Mouse (Mus musculus) liver, embryonic 15.5 days (tissue): Measurements from ENCODE around the gene Pde6b. TPM values are rescaled to one million over a fixed set of nuclear protein-coding genes. Genes with fewer than 3 reads are reported as not detected.
A peak's percentile ranks its signal among the peaks of the same experiment; 100 is the strongest.

Experiments
- ATAC-seq: fragments of 200-750 bp; cut with Nextera tagmentation; 2 replicates; pipeline ENCODE4 v1.8.0; 2017; ENCODE audit warnings: moderate number of reproducible peaks, mild to moderate bottlenecking, moderate library complexity; ENCODE audit not compliant: insufficient read depth
- H3K27ac ChIP-seq: fragments of 300-500 bp; sonication (generic); replicated peaks from 2 replicates; pipeline ENCODE4 v1.5.1; 2015; ENCODE audit warnings: mild to moderate bottlenecking, inconsistent platforms
- H3K27me3 ChIP-seq: fragments of 300-500 bp; sonication (generic); 2 replicates; pipeline ENCODE4 v1.6.1; 2015; ENCODE audit warnings: mild to moderate bottlenecking, inconsistent platforms
- H3K36me3 ChIP-seq: fragments of 300-500 bp; sonication (generic); replicated peaks from 2 replicates; pipeline ENCODE4 v1.6.1; 2015; ENCODE audit warnings: moderate library complexity, mild to moderate bottlenecking, inconsistent platforms
- H3K4me1 ChIP-seq: fragments of 300-500 bp; sonication (generic); replicated peaks from 2 replicates; pipeline ENCODE4 v1.6.1; 2015; ENCODE audit warnings: inconsistent platforms
- H3K4me2 ChIP-seq: fragments of 300-500 bp; sonication (generic); 2 replicates; pipeline ENCODE4 v1.6.1; 2015; ENCODE audit warnings: moderate library complexity, mild to moderate bottlenecking, inconsistent platforms
- H3K4me3 ChIP-seq: fragments of 300-500 bp; sonication (generic); replicated peaks from 2 replicates; pipeline ENCODE4 v1.5.1; 2015; ENCODE audit warnings: mild to moderate bottlenecking, inconsistent platforms
- H3K9ac ChIP-seq: fragments of 300-500 bp; sonication (generic); 2 replicates; pipeline ENCODE4 v1.6.1; 2015; ENCODE audit warnings: moderate library complexity, mild to moderate bottlenecking, inconsistent platforms
- H3K9me3 ChIP-seq: fragments of 300-500 bp; sonication (generic); replicated peaks from 2 replicates; pipeline ENCODE4 v1.6.1; 2016; ENCODE audit warnings: inconsistent platforms
- WGBS: fragments of 180-500 bp; shearing (Covaris S2); methylation state at CpG from one replicate; pipeline ENCODE4 v1.1.7; 2015; ENCODE audit warnings: mixed read lengths; ENCODE audit not compliant: insufficient replicate concordance; 5-methylcytosine and 5-hydroxymethylcytosine counted together
- polyA plus RNA-seq: library from polyadenylated mRNA; unstranded; fragments of >200 nt; fragmentation: Nextera tagmentation; extraction: Ambion mirVana; gene quantifications from 2 replicates; pipeline ENCODE4 v1.2.1, GENCODE M21; 2015

Gene Pde6b
- polyA plus RNA-seq, 1 experiment from 2014 or later = not detected

GRCm38 (mm10) chr5:108403453-108403852 is 15.3 kb downstream of the Pde6b start:
- no peak overlapping the region for H3K4me3 ChIP-seq
- H3K27ac ChIP-seq = no peak overlapping the region
- H3K36me3 ChIP-seq = no peaks in the 10 kb centered on the region
- H3K4me1 ChIP-seq = no peaks in the 10 kb centered on the region
- 43% methylated on average over 4 of the region's 4 CpGs for WGBS
- no peak for ATAC-seq
- H3K4me2 ChIP-seq = no peak overlapping the region
- no peak overlapping the region for H3K9ac ChIP-seq
- no peaks in the 10 kb centered on the region for H3K27me3 ChIP-seq
- no peaks in the 10 kb centered on the region for H3K9me3 ChIP-seq

DNA sequence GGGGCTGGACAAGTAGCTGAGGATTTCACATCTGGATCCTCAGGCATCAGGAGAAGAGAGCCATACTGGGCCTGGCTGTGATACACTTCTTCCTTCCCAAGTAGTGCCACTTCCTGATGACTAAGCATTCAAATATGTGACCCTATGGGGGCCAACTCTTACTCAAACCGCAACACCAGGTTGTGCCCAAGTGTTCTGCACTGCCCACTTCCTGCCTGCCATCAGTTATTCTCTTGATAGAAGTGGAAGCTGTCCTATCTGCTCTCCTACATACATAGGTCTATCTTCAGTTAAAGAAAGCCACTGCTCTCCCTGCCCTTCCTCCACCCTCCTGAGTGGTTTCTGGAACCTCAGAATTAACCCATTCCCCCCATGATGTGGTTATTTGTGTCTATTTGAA is 17.3 kb downstream of the Pde6b start:
- H3K4me2 ChIP-seq = no peak overlapping the region
- H3K4me1 ChIP-seq = no peaks in the 10 kb centered on the region
- 10% methylated on average over 1 of the region's 1 CpGs for WGBS
- no peak overlapping the region for H3K4me3 ChIP-seq
- H3K36me3 ChIP-seq = no peaks in the 10 kb centered on the region
- no peak overlapping the region for H3K9ac ChIP-seq
- H3K9me3 ChIP-seq = no peaks in the 10 kb centered on the region
- H3K27me3 ChIP-seq = no peaks in the 10 kb centered on the region
- peak; percentile 37; the same call in 1 of the 2 replicates for ATAC-seq
- H3K27ac ChIP-seq = no peak overlapping the region

DNA sequence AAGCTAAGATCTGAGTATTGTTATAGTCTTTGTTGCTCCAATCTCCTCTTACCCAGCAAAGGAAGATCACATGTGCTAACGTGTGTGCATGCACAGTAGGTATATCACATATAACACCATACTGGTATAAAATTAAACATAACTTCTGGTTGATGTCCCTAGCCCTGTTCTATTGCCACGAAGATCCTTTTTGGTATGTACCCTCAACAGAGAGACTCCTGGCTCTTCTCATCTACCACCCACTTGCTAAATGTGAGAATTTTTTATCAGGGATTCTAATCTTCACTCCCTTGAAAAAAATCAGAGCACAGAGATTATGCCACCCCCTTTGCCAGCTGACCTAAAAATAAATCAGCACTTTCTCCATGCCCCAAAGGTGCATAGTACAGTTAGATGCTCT is 18.8 kb downstream of the Pde6b start:
- H3K36me3 ChIP-seq = no peaks in the 10 kb centered on the region
- H3K4me2 ChIP-seq = no peak overlapping the region
- no peak for ATAC-seq
- no peaks in the 10 kb centered on the region for H3K27me3 ChIP-seq
- no peak overlapping the region for H3K27ac ChIP-seq
- H3K9ac ChIP-seq = no peak overlapping the region
- WGBS = 59% methylated on average over 2 of the region's 2 CpGs
- H3K4me1 ChIP-seq = no peaks in the 10 kb centered on the region
- no peak overlapping the region for H3K4me3 ChIP-seq
- H3K9me3 ChIP-seq = no peaks in the 10 kb centered on the region

GRCm38 (mm10) chr5:108414711-108415110 is 26.5 kb downstream of the Pde6b start:
- no peak overlapping the region for H3K27ac ChIP-seq
- H3K4me2 ChIP-seq = no peak overlapping the region
- WGBS = 31% methylated on average over 2 of the region's 2 CpGs
- H3K27me3 ChIP-seq = no peaks in the 10 kb centered on the region
- ATAC-seq = no peak
- no peaks in the 10 kb centered on the region for H3K9me3 ChIP-seq
- no peaks in the 10 kb centered on the region for H3K36me3 ChIP-seq
- no peak overlapping the region for H3K9ac ChIP-seq
- no peak overlapping the region for H3K4me3 ChIP-seq
- no peaks in the 10 kb centered on the region for H3K4me1 ChIP-seq

DNA sequence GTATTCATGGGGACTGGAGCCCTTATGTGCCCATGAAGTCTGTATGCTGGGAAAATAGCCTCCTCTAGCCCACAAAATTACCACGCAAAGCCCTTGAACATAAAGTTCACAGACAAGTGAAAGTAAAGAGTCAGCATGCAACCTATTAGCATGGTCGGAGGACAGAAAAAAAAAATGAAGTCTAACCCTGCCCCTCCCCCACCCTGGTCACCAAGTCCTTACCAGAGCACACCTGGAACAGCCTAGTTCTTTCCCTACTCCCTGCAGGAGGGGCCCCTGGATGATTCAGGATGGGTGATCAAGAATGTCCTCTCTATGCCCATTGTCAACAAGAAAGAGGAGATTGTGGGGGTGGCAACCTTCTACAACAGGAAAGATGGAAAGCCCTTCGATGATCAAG is 34.5 kb downstream of the Pde6b start:
- Histone ChIP-seq H3K9ac (no peak overlapping the region), H3K9me3 (no peaks in the 10 kb centered on the region), H3K4me2 (no peak overlapping the region), H3K27ac (no peak overlapping the region), H3K4me1 (0 out of 2 replicates have a peak, but pooled peaks cover 3% of the 10 kb centered on the region), H3K36me3 (no peaks in the 10 kb centered on the region), H3K4me3 (no peak overlapping the region), H3K27me3 (no peaks in the 10 kb centered on the region)
- ATAC-seq = no peak
- WGBS = 61% methylated on average over 3 of the region's 3 CpGs

GRCm38 (mm10) chr5:108423427-108423826 is 35.2 kb downstream of the Pde6b start:
- Histone ChIP-seq H3K27me3 (no peaks in the 10 kb centered on the region), H3K9ac (no peak overlapping the region), H3K9me3 (no peaks in the 10 kb centered on the region), H3K4me1 (0 out of 2 replicates have a peak, but pooled peaks cover 3% of the 10 kb centered on the region), H3K4me2 (no peak overlapping the region), H3K36me3 (no peaks in the 10 kb centered on the region), H3K27ac (no peak overlapping the region), H3K4me3 (no peak overlapping the region)
- WGBS = 57% methylated on average over 2 of the region's 2 CpGs
- no peak for ATAC-seq

- no peaks in the 10 kb centered on the region for H3K9me3 ChIP-seq
- H3K4me2 ChIP-seq = no peak overlapping the region
- ATAC-seq = peak; percentile 47
- no peaks in the 10 kb centered on the region for H3K27me3 ChIP-seq
- peaks cover 30% of the 10 kb centered on the region for H3K36me3 ChIP-seq
- H3K9ac ChIP-seq = no peak overlapping the region
- H3K4me1 ChIP-seq = peaks cover 6% of the 10 kb centered on the region; the same call in 1 of the 2 replicates
- 52% methylated on average over 1 of the region's 1 CpGs for WGBS
- no peak overlapping the region for H3K4me3 ChIP-seq
- H3K27ac ChIP-seq = no peak overlapping the region
These were observed 39.0 kb downstream of the Pde6b start for GRCm38 (mm10) chr5:108427186-108427585.

DNA sequence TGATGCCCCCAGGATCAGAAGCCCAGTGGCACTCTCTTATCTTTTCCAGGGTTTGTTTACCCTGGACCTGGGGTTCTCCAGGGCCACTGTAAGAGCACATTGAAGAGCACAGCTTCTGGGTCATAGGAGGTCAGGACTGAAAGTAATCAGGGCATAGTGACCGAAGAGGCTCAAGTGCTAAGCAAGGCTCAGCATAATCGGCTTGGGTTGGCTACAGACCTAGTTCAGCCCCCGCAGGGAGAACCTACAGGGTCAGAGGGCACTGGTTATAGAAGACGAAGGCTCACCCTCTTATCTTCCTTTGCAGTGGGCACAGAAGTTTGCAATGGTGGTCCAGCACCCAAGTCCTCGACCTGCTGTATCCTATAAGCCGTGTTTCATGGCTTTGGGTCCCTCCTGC is 43.0 kb downstream of the Pde6b start:
- peaks cover 3% of the 10 kb centered on the region; the same call in 1 of the 2 replicates for H3K27me3 ChIP-seq
- H3K9me3 ChIP-seq = no peaks in the 10 kb centered on the region
- H3K27ac ChIP-seq = no peak overlapping the region
- peaks cover 23% of the 10 kb centered on the region for H3K4me1 ChIP-seq
- no peak for ATAC-seq
- H3K36me3 ChIP-seq = peaks cover 36% of the 10 kb centered on the region
- H3K4me2 ChIP-seq = no peak overlapping the region
- no peak overlapping the region for H3K4me3 ChIP-seq
- no peak overlapping the region for H3K9ac ChIP-seq
- 72% methylated on average over 6 of the region's 6 CpGs for WGBS

DNA sequence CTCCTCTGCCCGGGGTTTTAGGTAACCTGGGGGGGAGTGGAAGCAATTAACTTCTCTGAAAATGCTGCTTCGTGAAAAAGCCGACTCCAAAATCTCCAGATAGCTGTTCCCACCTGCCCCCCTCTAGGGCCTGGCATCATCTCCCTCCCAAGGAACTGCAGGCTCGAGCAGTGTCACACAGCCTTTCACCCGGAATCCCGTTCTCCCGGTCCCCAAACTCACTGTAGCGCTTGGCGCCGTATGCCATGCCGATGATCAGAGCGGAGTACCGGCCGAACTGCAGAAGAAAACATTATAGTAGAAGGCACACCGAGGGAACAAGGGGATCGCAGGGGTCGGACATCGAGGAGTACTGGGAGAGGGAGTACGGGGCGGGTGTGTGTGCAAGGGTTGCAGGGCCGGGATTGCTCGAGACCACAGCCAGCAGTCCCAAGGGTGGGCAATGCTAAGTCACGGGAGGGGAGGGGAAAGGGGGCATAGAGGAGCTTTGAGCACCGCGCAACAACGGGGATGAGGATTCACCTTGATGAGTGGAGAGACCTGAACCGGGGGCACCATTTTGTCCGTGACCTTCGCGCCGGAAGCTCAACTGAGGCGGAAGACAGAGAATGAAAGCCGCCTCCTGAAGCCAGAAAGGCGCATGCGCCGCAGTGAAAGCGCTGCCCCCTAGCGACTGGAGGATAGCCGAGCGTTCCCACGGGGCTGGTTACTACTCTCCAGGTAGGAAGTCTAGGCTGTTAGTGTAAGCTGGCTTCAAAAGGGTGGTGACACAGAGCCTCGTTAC is 45.8 kb downstream of the Pde6b start, which contains the start of gene Atp5k:
TSS of gene Atp5k (minus strand) at position 645 of the 784 bp plus-strand sequence.
- peak within 1 kb of the TSS; percentile 90 for H3K4me3 ChIP-seq
- peak; percentile 87 for ATAC-seq
- H3K4me1 ChIP-seq = peaks cover 23% of the 10 kb centered on the region
- H3K36me3 ChIP-seq = peaks cover 34% of the 10 kb centered on the region
- peak within 1 kb of the TSS; percentile 85 for H3K4me2 ChIP-seq
- H3K27ac ChIP-seq = peak within 1 kb of the TSS; percentile 56; the same call in 1 of the 2 replicates
- peaks cover 5% of the 10 kb centered on the region; the same call in 1 of the 2 replicates for H3K27me3 ChIP-seq
- H3K9ac ChIP-seq = peak within 1 kb of the TSS; percentile 86
- WGBS = under 1% methylated on average over 42 of the region's 42 CpGs
- no peaks in the 10 kb centered on the region for H3K9me3 ChIP-seq

DNA sequence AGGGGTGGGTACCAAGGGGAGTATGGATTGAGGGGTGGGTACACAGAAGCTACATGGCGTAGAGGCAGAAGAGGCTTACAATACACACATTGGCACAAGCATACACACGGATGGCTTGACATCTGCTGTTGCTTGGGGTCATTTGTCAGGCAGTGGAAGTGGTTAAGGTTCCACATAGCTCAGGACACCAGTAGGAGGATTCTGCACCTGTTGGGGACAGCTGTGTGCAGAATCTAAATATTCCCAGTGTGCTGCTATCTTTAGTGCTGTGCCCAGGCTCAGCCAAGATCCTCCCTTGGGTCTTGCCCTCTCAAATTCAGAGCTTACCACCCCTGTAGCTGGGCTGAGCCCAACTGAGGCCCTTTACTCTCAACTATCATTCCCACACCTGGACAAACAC is 47.9 kb downstream of the Pde6b start:
- WGBS = 58% methylated on average over 2 of the region's 2 CpGs
- Histone ChIP-seq H3K27me3 (peaks cover 5% of the 10 kb centered on the region; the same call in 1 of the 2 replicates), H3K4me1 (peaks cover 23% of the 10 kb centered on the region), H3K27ac (no peak overlapping the region), H3K36me3 (peaks cover 15% of the 10 kb centered on the region; the same call in 1 of the 2 replicates), H3K4me2 (no peak overlapping the region), H3K4me3 (no peak overlapping the region), H3K9ac (no peak overlapping the region), H3K9me3 (no peaks in the 10 kb centered on the region)
- no peak for ATAC-seq

DNA sequence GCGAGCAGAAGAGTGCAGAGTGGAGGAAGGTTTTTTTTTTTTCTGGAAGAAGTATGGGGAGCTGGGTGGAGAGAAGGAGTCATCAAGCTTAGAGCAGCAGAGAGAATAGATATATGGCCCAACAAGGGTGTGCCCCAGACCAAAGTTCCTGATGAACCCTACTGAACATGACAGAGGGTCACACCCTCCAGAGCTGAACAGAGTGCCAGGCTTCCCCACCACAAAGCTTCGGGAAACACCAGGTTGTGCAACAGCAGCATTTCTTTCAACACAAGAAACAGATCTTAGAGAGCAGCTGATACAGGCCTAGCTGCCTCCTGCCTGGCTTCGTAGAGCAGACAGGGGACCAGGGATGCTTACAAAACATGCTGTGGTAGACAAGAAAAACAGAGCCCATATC is 58.8 kb downstream of the Pde6b start:
- Histone ChIP-seq H3K9ac (no peak overlapping the region), H3K4me3 (no peak overlapping the region), H3K4me2 (0 out of 2 replicates have a peak overlapping the region, but pooled peaks have one; percentile 3), H3K27me3 (peaks cover 13% of the 10 kb centered on the region; the same call in 1 of the 2 replicates), H3K4me1 (peaks cover 46% of the 10 kb centered on the region), H3K9me3 (no peaks in the 10 kb centered on the region), H3K27ac (no peak overlapping the region), H3K36me3 (no peaks in the 10 kb centered on the region)
- ATAC-seq = no peak
- WGBS = 50% methylated on average over 3 of the region's 3 CpGs
